Mouse (Mus musculus) neural tube, embryonic 15.5 days (tissue): ENCODE data around the gene BC030867. TPM values are rescaled to one million over a fixed set of nuclear protein-coding genes. Genes with fewer than 3 reads are reported as not detected.

Experiments used
- ATAC-seq: fragments of 200-750 bp; cut with Nextera tagmentation; 2 replicates; pipeline ENCODE4 v1.8.0; 2017; ENCODE audit warnings: mild to moderate bottlenecking, moderate TSS enrichment, moderate library complexity; ENCODE audit not compliant: low FRiP score
- H3K27ac ChIP-seq: fragments of 300-500 bp; sonication (generic); replicated peaks from 2 replicates; pipeline ENCODE4 v1.5.1; 2015; ENCODE audit warnings: mild to moderate bottlenecking, inconsistent platforms
- H3K27me3 ChIP-seq: fragments of 300-500 bp; sonication (generic); replicated peaks from 2 replicates; pipeline ENCODE4 v1.6.1; 2015; ENCODE audit warnings: inconsistent platforms
- H3K36me3 ChIP-seq: fragments of 300-500 bp; sonication (generic); 2 replicates; pipeline ENCODE4 v1.6.1; 2015; ENCODE audit warnings: inconsistent platforms
- H3K4me1 ChIP-seq: fragments of 300-500 bp; sonication (generic); 2 replicates; pipeline ENCODE4 v1.6.1; 2015; ENCODE audit warnings: inconsistent platforms
- H3K4me2 ChIP-seq: fragments of 300-500 bp; sonication (generic); 2 replicates; pipeline ENCODE4 v1.6.1; 2015; ENCODE audit warnings: inconsistent platforms, mild to moderate bottlenecking, moderate library complexity
- H3K4me3 ChIP-seq: fragments of 300-500 bp; sonication (generic); replicated peaks from 2 replicates; pipeline ENCODE4 v1.5.1; 2015; ENCODE audit warnings: mild to moderate bottlenecking, inconsistent platforms
- H3K9ac ChIP-seq: fragments of 300-500 bp; sonication (generic); replicated peaks from 2 replicates; pipeline ENCODE4 v1.6.1; 2015; ENCODE audit warnings: mild to moderate bottlenecking, inconsistent platforms
- H3K9me3 ChIP-seq: fragments of 300-500 bp; sonication (generic); replicated peaks from 2 replicates; pipeline ENCODE4 v1.6.1; 2016; ENCODE audit warnings: inconsistent platforms
- WGBS: fragments of 180-500 bp; shearing (Covaris S2); methylation state at CpG from one replicate; pipeline ENCODE4 v1.1.7; 2015; ENCODE audit warnings: mixed read lengths; 5-methylcytosine and 5-hydroxymethylcytosine counted together
- polyA plus RNA-seq: library from polyadenylated mRNA; unstranded; fragments of >200 nt; fragmentation: Nextera tagmentation; extraction: Ambion mirVana; gene quantifications from 2 replicates; pipeline ENCODE4 v1.2.1, GENCODE M21; 2015

BC030867 gene
- polyA plus RNA-seq, 1 experiment from 2014 or later = 2.2 TPM

GRCm38 (mm10) chr11:102223166-102223565 is 25.5 kb upstream of the BC030867 start:
- Histone ChIP-seq H3K9ac (no peak overlapping the region), H3K4me1 (peaks cover 87% of the 10 kb centered on the region)
- ATAC-seq = no peak

GRCm38 (mm10) chr11:102224686-102225085 is 24.0 kb upstream of the BC030867 start:
- H3K4me3 ChIP-seq = 0 out of 2 replicates have a peak overlapping the region, but pooled peaks have one; percentile 13
- H3K9ac ChIP-seq = 0 out of 2 replicates have a peak overlapping the region, but pooled peaks have one; percentile 23
- H3K27me3 ChIP-seq = no peaks in the 10 kb centered on the region
- H3K27ac ChIP-seq = no peak overlapping the region
- no peaks in the 10 kb centered on the region for H3K9me3 ChIP-seq
- no peak for ATAC-seq
- H3K4me1 ChIP-seq = peaks cover 84% of the 10 kb centered on the region
- peak overlapping the region; percentile 47 for H3K4me2 ChIP-seq
- H3K36me3 ChIP-seq = peaks cover 7% of the 10 kb centered on the region; the same call in 1 of the 2 replicates
- 7% methylated on average over 22 of the region's 22 CpGs for WGBS

More at GRCm38 (mm10) chr11:102223166-102223565, 25.5 kb upstream of the BC030867 start:
- H3K27ac ChIP-seq = no peak overlapping the region
- H3K9me3 ChIP-seq = no peaks in the 10 kb centered on the region
- no peaks in the 10 kb centered on the region for H3K27me3 ChIP-seq
- no peak overlapping the region for H3K4me3 ChIP-seq
- H3K4me2 ChIP-seq = no peak overlapping the region
- WGBS = 41% methylated on average over 6 of the region's 6 CpGs
- H3K36me3 ChIP-seq = peaks cover 7% of the 10 kb centered on the region; the same call in 1 of the 2 replicates

GRCm38 (mm10) chr11:102225221-102225620 is 23.5 kb upstream of the BC030867 start:
- peaks cover 79% of the 10 kb centered on the region for H3K4me1 ChIP-seq
- H3K4me3 ChIP-seq = no peak overlapping the region
- H3K9ac ChIP-seq = 0 out of 2 replicates have a peak overlapping the region, but pooled peaks have one; percentile 23
- no peak overlapping the region for H3K27ac ChIP-seq
- ATAC-seq = no peak
- WGBS = 66% methylated on average over 5 of the region's 5 CpGs
- H3K27me3 ChIP-seq = no peaks in the 10 kb centered on the region
- no peaks in the 10 kb centered on the region for H3K9me3 ChIP-seq
- H3K4me2 ChIP-seq = peak overlapping the region; percentile 47
- peaks cover 7% of the 10 kb centered on the region; the same call in 1 of the 2 replicates for H3K36me3 ChIP-seq

GRCm38 (mm10) chr11:102226067-102226978 is 22.4 kb upstream of the BC030867 start:
- Histone ChIP-seq H3K4me3 (no peak overlapping the region; the same call in 1 of the 2 replicates), H3K4me2 (peak overlapping the region; percentile 62), H3K27me3 (no peaks in the 10 kb centered on the region), H3K36me3 (peaks cover 7% of the 10 kb centered on the region; the same call in 1 of the 2 replicates), H3K4me1 (peaks cover 80% of the 10 kb centered on the region), H3K9me3 (no peaks in the 10 kb centered on the region), H3K9ac (no peak overlapping the region), H3K27ac (no peak overlapping the region)
- ATAC-seq = no peak
- WGBS = 67% methylated on average over 12 of the region's 12 CpGs

GRCm38 (mm10) chr11:102227270-102228190 is 21.2 kb upstream of the BC030867 start:
- Histone ChIP-seq H3K27me3 (no peaks in the 10 kb centered on the region), H3K4me3 (peak overlapping the region; percentile 82), H3K27ac (peak overlapping the region; percentile 96), H3K36me3 (no peaks in the 10 kb centered on the region), H3K9ac (peak overlapping the region; percentile 87), H3K4me2 (peak overlapping the region; percentile 62), H3K4me1 (peaks cover 71% of the 10 kb centered on the region), H3K9me3 (no peaks in the 10 kb centered on the region)
- ATAC-seq = no peak
- WGBS = 7% methylated on average over 12 of the region's 12 CpGs

- no peak for ATAC-seq
- WGBS = 11% methylated on average over 9 of the region's 9 CpGs
These were observed 20.5 kb upstream of the BC030867 start for GRCm38 (mm10) chr11:102228191-102228545.

GRCm38 (mm10) chr11:102228646-102229268 is 19.9 kb upstream of the BC030867 start:
- Histone ChIP-seq H3K36me3 (no peaks in the 10 kb centered on the region), H3K4me3 (peak overlapping the region; percentile 82), H3K4me2 (peak overlapping the region; percentile 62), H3K27ac (peak overlapping the region; percentile 96), H3K27me3 (no peaks in the 10 kb centered on the region), H3K9me3 (no peaks in the 10 kb centered on the region), H3K4me1 (peaks cover 59% of the 10 kb centered on the region), H3K9ac (peak overlapping the region; percentile 87)
- ATAC-seq = no peak
- WGBS = 10% methylated on average over 7 of the region's 7 CpGs

More at GRCm38 (mm10) chr11:102228191-102228545, 20.5 kb upstream of the BC030867 start:
- H3K9ac ChIP-seq = peak overlapping the region; percentile 87
- peak overlapping the region; percentile 96 for H3K27ac ChIP-seq
- no peaks in the 10 kb centered on the region for H3K27me3 ChIP-seq
- H3K4me2 ChIP-seq = peak overlapping the region; percentile 62
- peaks cover 65% of the 10 kb centered on the region for H3K4me1 ChIP-seq
- no peaks in the 10 kb centered on the region for H3K36me3 ChIP-seq
- H3K4me3 ChIP-seq = peak overlapping the region; percentile 82
- no peaks in the 10 kb centered on the region for H3K9me3 ChIP-seq

- Histone ChIP-seq H3K4me2 (peak overlapping the region; percentile 62), H3K4me3 (peak overlapping the region; percentile 82), H3K27ac (peak overlapping the region; percentile 96), H3K27me3 (no peaks in the 10 kb centered on the region), H3K9ac (peak overlapping the region; percentile 87), H3K9me3 (no peaks in the 10 kb centered on the region), H3K4me1 (peaks cover 52% of the 10 kb centered on the region), H3K36me3 (no peaks in the 10 kb centered on the region)
- peak; percentile 25; the same call in 1 of the 2 replicates for ATAC-seq
- under 1% methylated on average over 40 of the region's 47 CpGs for WGBS
These were observed 19.2 kb upstream of the BC030867 start for GRCm38 (mm10) chr11:102229331-102229953.

- Histone ChIP-seq H3K27ac (peak within 1 kb of the TSS; percentile 96), H3K36me3 (no peaks in the 10 kb centered on the region), H3K27me3 (no peaks in the 10 kb centered on the region), H3K4me2 (peak within 1 kb of the TSS; percentile 62), H3K4me1 (peaks cover 45% of the 10 kb centered on the region), H3K9ac (peak within 1 kb of the TSS; percentile 87), H3K9me3 (no peaks in the 10 kb centered on the region), H3K4me3 (peak within 1 kb of the TSS; percentile 82)
- peak; percentile 89 for ATAC-seq
- under 1% methylated on average over 39 of the region's 49 CpGs for WGBS
These were observed 18.5 kb upstream of the BC030867 start, which contains the start of gene Hdac5 for GRCm38 (mm10) chr11:102230006-102230741. Gene Hdac5, minus strand, starts transcription at chr11:102230166.

- Histone ChIP-seq H3K4me3 (no peak overlapping the region), H3K4me1 (no peaks in the 10 kb centered on the region), H3K9me3 (no peaks in the 10 kb centered on the region), H3K4me2 (no peak overlapping the region), H3K36me3 (no peaks in the 10 kb centered on the region), H3K27ac (no peak overlapping the region), H3K27me3 (no peaks in the 10 kb centered on the region), H3K9ac (no peak overlapping the region)
- WGBS = 69% methylated on average over 2 of the region's 2 CpGs
- no peak for ATAC-seq
These were observed 12.7 kb upstream of the BC030867 start for GRCm38 (mm10) chr11:102236022-102236421.
